Mouse (Mus musculus) liver, embryonic 14.5 days (tissue): ENCODE measurements around the gene Arid2.

Source experiments
- CTCF ChIP-seq: IDR thresholded peaks from 2 replicates; pipeline ENCODE4 v1.5.1; 2016; ENCODE audit warnings: antibody characterized with exemption, low read depth, control low read depth
- EP300 ChIP-seq: IDR thresholded peaks from 2 replicates; pipeline ENCODE4 v1.6.1; 2016; ENCODE audit warnings: antibody characterized with exemption, low read depth

- TF ChIP-seq CTCF: no peak
- no peak; the same call in 1 of the 2 replicates for TF ChIP-seq EP300
These were observed 43.2 kb downstream of the Arid2 start for GRCm38 (mm10) chr15:96330536-96330935.
